Mouse (Mus musculus) gastrocnemius, adult 18-20 months (tissue): ENCODE data around the gene Pmel. TPM values are rescaled to one million over a fixed set of nuclear protein-coding genes. Genes with fewer than 3 reads are reported as not detected.
A peak's percentile ranks its signal among the peaks of the same experiment; 100 is the strongest.

Source experiments
- DNase-seq: peaks from one replicate; pipeline ENCODE4 v3.0.0; 2021; ENCODE audit warnings: low spot score
- long read RNA-seq, 2 experiments: library from polyadenylated mRNA; stranded (forward); transcript quantifications; one replicate each; pipeline ENCODE4 v2.0.0; 2021
- total RNA-seq, 2 experiments: library from RNA; stranded (reverse); gene quantifications; 2 replicates each; pipeline ENCODE4 v1.2.3; 2021

Pmel gene
- total RNA-seq = not detected
- long read RNA-seq, experiment 1 = 0 reads
- long read RNA-seq, experiment 2 = 0 reads

DNA sequence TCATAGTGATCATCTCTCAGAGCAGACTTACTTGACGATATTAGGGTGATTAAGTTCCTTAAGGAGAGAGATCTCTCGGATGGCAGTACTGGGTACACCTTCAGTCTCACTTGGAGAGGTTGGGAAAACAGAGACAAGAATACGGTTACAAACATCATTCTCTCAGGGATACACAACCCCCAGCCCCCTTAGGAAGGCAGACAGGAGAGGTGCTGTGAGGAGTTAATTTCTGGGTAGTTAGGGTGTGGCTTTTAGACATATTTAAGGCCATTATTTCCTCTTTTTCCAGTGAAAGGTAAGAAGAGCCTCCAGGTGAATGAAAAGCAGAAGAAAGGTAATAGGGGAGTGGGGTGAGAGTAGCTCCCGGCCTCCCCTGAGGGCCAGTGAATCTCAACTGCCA is at the start of gene Pmel:
Gene Pmel (plus strand): TSS at position 301 of the 400 bp plus-strand sequence.
- DNase-seq = no peak

DNA sequence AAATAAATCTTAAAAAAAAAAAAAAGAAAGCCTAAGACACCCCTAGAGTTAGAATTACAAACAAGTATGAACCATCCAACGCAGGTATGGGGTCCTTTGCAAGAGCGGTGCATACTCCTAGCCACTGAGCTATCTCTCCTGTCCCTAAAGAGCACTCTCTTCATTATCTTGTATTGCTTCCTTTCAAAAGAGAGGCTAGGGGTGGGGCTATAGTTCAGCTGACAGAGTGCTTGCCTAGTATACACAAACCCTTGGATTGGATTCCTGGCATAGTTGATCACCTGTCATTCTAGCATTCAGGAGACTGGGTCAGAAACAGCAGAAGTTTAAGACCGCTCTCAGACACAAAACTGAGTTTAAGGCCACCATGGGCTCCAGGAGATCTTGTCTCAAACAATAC is 48.7 kb upstream of the Pmel start:
- DNase-seq = no peak

DNA sequence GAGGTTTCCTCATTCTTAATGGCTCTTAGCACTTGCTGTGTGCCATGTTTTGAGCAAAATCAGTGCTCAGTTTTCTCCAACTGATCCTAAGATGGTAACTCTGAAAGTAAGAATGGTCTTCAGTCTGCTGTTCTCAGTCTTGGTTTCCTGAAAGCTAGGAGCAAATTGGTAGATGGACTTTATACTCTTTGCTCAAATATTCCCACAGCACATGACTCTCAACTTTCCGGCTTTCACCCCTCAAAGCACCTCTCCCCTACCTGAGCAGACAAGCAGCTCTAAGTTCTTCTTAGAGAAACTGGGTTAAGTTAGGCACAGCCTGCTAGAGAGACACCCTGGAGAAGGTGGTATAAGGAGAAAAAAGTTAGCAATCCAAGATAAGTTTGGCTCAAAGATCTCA is 47.3 kb upstream of the Pmel start:
- DNase-seq = no peak

DNA sequence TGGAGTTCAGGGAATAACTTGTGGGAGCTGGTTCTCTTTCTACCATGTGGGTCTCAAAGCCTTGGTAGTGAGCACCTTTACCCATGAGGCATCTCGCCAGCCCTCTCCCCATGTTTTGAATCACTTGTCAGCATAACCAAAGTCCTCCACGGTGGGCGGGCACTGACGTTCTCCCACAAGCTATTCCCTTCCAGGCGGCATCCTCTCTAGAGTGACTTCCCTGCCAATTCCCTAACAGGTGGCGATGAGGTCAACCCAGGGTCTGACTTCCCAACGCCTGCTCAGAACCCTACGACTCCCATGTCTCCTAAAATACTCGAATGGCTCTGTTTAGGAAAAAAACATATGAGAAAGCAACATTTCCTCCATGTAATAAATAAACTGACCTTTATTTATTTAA is 46.2 kb upstream of the Pmel start:
- DNase-seq = no peak

DNA sequence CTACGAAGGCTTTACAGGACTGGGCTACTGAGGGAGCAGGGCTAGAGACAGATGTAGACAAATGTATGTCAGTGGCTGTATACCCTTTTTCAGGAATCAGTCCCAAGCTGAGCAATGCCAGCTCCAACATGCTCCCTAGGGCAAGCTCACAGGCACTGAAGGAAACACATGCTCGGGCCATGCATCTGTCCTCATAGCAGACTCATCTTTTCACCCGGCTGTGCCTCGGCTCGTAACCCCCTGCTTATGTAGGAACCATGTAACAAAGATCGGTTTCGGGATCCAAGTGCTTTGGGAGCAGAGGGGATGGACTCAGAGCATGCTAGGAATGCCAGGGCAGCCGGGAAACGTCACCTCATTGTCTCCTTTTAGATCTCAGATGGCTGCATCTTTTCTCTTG is 44.5 kb upstream of the Pmel start:
- DNase-seq = no peak

DNA sequence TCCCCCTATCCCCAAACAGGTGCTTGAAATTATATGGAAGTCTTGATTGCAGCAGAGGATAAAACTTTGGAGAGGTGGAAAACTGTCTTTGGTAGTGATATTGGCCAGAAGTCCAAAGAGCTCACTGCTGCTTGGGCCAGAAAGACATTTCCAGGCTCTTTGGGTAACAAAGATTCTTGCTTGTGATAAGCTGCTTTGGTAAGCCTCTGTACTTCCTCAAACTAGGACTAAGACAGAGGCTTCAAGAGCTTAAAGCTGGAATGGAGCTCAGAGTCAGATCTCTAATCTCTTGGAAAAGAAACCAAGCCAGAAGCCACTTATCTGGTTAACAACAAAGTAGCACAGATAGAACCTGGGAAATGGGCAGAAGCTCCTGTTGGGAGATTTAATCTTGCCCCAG is 41.5 kb upstream of the Pmel start:
- no peak for DNase-seq

DNA sequence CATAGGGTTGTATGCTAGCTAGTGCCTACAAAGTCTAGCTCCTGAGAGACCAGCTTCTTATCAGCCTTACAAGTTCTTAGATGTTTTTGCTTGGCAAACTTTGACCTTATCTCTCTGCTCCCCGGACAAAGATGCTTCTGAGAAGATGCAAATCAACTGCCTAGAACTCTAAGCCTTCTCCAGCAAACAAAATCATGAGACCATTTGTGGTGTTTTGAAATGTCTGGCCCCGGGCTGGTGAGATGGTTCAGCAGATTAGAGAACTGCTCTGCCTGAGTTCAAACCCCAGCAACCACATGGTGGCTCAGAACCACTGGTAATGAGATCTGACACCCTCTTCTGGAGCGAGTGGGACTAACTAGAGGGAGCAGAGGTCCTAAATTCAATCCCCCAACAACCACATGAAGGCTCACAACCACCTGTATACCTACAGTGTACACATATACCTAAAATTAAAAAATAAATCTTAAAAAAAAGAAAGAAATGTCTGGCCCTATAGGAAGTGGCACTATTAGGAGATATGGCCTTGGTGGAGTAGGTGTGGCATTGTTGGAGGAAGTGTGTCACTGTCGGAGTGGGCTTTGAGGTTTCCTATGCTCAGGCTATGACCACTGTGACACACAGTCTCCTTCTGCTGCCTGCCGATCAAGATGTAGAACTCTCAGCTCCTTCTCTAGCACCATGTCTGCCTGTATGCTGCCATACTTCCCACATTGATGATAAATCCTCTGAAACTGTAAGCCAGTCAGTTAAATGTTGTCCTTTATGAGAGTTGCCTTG is 40.4 kb upstream of the Pmel start:
- no peak for DNase-seq

DNA sequence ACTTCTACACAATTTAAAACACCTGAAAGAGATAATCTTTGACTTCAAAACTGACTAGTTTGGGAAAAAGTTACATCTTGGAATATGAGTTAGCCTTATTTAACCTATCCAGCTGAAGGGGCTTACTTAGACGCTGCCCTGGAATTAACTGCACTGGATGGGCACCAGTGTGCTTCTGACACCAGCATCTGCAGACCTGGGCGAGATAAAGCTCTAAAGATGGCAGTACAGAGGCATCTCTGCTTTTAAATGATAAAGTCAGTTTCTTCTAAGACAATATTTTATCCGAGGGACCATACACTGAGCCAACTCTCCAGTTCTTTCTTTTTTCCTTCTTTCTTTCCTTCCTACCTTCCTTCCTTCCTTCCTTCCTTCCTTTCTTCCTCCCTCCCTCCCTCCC is 39.2 kb upstream of the Pmel start:
- no peak for DNase-seq

DNA sequence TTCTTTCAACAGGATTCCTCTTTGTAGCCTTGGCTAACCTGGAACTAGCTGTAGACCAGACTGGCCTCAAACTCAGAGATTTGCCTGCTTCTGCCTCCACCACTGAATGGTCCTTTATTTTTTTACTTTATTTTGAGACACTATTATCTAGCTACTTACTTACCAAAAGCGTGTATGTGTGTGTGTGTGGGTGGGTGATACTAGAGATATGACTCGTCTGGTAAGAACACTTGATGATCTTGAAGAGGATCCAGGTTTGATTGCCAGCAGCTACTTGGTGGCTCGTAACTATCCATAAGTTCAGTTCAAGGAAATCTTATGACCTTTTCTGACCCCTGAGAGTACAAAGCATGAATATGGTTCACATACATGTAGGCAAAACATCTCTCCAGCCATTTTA is 38.7 kb upstream of the Pmel start:
- DNase-seq = no peak

DNA sequence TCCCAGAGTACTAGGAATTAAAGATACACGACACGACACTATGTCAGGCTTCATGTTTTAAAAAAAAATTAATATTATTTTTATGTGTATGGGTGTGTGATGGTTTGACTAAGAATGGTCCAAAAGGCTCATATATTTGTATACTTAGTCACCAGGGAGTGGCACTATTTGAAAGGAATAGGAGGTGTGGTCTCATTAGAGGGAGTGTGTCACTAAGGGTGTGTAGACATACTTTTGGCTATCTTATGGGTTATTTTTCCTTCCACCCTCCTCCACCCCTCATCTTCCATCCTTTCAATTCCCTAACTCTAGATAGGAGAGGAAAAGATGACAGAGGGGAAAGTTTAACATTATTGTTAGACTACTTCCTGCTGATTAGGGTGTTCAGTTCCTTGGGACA is 38.2 kb upstream of the Pmel start:
- DNase-seq = no peak

DNA sequence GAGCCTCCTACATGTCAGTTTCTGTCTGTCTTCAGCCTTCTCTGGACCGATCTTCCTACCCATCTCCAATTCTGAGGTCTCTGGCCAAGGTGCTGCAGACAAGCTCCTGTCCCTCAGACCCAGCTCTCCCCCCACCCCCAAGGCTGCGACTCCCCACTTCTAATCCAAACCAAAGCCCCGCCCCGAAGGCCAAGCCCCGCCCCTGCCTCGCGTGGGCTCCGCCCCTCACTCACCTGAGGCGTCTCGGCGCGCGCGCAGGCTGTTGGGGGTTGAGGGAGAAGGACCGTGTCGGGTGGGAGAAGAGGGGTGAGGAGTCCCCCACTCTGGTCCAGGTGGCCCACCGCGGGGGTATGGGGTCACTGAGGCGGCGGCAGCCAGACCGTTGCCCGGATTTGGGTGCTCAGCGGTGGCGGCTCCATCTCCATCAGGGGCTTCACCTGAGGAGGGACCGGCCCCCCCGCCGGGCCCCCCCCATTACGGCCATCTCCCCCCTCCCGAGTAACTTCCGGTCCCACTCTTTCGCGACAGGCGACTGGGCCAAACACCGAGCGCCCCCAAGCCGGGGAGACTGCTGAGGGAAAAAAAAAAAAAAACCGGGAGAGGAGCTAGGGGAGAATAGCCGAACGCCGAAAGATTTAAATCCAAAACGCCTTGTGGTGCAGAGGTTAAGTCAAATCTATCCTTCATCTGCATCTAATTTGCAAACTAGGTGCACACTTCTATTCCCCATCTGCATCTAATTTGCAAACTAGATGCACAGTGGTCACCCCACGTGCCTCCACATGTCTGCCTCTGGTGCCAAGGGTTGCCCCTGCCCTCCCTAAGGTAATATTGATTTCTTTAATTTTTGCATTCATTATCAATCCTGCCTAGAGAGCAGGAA is 35.0 kb upstream of the Pmel start:
- peak; percentile 11 for DNase-seq

DNA sequence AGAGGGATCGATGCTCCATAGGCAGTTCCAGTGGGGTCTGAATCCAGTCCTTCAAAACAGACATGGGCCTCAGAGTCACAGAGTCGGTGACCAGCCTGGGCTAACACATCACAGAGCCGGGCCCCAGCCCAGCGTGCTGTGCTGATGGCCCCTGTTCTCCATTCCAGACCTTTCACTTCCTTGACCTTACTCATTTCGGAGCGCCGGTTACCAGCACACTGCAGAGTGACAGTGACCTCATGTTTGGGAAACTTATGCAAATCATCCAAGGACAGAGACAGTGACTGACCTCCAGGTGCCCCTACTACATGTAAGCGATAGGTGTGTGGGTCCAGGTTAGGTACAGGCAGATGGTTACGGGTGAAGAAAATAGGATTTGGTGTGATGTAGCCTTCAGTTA is 32.8 kb upstream of the Pmel start:
- no peak for DNase-seq

DNA sequence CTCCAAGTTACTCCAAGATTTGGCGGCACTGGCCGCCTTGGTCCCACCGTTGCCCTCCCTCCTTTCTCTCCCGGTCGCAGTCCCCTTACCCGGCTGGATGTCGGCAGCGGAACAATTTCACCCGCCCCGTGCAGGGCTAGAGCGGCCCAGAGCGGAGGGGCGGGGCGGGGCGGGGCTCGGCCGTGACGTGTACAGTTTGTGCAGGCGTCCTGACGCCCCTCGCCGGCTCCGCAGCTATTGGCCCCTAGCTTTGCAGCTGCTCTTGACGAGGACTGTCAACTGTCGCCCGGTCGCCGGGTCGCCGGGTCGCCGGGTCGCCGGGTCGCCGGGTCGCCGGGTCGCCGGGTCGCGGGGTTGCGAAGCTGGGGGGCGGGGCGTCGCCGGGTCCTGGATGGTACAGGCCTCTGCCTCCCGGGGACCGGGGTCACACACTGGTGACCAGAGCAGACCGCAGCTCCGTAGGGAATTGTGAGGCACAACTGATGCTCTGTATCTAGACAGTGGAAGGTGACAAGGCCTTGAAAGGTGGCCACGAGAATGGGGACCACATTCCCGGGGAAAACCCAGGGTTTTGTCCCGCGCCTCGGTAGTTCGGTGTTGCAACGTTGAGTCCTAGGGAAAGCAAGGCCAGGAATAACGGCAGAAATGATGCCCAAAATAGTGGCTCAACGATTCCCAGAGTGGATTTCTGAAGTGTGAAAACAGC is 30.1 kb upstream of the Pmel start, which contains the start of gene Suox:
Gene Suox (minus strand): TSS at position 311 of the 706 bp plus-strand sequence.
- peak; percentile 88 for DNase-seq

DNA sequence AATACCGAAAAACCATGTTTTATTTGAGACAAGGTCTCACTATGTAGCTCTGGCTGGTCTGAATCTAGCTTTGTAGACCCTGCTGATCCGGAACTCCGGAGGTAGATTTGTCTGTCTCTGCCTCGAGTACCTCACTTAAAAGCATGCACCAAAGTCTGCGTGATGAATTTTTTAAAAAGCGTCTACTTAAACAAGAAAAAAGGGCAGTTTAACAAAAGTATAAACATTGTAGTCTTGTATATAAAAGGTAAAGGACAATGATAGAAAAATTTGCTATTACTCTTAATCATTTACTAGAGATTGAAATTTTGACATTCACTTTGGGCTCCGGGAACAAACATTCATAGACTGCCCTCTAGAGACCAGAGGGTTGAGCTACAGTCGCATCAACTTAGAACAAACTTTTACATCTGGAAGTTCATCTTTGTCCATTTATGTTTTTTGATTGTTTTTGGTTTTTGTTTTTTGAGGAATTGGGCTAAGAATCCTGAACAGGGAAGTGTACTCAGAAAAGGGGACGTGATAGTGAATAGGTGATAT is 29.5 kb upstream of the Pmel start:
- peak; percentile 31 for DNase-seq

DNA sequence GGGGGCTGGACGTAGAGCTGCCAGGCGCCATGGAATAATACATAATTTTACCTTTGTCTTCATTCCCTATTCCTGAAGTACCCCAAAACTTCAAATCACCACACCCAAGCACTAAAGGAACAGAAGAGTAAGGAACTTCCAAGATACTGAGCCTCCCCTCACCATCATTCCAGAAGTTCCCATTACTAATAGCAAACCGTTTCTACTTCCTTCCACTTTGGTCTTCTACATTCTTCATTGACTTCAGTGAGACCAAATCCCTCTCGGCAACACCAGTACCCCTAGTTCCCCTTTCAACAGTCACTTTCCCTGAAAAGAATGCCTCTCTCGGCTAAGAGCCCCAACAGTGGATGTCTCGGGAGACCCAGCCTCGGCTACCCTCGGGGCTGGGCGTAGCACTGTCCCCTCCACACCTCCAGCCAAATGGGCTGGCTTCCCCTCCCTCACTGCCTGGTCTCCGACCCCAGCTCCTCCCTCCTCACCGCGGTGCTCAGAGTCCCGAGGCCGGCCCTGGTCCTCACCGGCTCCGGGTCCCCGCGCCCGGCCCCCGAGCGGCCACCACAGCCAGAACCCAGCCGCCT is 8.5 kb upstream of the Pmel start:
- no peak for DNase-seq

DNA sequence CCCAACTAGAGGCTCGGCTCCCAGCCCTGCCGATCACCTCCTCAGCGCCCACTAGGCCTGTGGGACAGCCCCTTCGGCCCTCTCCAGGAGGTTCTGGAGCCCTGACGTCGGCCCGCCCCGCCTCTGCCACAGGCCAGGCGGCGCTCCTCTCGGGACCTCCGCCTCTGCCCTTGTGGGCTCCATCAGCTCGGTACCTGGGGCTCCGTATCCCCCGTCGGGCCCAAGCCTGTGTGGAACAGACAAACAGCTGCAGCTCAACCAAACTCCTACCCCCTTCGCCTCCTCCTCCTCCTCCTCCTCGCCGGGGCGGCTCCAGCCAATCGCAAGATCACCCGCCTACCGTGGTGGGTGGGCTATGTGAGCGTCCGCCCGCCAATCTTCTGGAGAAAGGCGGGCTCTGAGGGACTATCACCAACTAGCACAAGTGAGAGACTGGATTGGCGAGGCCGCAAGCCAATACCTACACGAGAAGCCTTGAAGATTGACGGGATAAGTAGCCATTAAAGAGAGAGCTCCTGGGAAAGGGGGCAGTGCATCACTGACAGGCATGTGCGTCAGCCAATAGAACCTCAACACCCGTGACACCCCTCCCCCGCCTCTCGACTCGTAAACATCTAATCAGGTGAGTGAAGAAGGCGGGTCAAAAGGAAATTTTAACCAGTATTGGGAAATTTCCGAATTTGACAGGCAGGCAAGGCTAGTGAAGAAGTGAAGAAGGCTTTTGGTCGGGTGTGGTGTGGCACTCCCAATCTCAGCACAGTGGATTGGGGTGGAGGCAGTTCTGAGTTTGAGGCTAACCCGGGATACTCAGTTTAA is 7.8 kb upstream of the Pmel start, which contains the start of gene Rab5b:
Gene Rab5b (minus strand): TSS at position 273 of the 816 bp plus-strand sequence.
- DNase-seq = peak; percentile 99

DNA sequence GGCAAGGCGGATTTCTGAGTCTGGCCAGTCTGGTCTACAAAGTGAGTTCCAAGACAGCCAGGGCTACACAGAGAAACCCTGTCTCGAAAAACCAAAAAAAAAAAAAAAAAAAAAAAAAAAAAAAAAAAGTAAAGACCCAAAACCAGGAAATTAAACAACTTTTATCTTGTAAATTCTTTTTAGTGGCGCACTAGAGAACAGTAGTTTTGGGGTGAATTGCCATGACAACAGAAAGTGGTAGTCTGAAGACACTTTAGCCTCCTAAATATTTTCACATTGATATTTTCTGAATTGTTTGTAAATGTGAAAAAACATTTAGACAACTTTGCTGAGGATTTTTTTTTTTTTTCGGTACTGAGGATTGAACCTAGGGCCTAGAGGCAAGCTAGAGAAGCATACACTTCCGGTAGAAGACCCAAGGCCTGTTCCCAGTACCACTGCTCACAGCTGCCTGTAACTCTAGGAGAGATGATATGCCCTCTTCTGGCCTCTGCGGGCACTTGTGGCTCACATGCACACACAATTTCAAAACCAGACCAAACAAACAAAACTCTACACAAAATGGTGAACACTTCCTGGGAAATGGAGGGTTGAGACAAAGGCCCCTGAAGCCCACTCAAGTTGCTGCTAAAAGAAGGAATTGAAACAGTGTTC is 6.8 kb upstream of the Pmel start:
- DNase-seq = no peak

DNA sequence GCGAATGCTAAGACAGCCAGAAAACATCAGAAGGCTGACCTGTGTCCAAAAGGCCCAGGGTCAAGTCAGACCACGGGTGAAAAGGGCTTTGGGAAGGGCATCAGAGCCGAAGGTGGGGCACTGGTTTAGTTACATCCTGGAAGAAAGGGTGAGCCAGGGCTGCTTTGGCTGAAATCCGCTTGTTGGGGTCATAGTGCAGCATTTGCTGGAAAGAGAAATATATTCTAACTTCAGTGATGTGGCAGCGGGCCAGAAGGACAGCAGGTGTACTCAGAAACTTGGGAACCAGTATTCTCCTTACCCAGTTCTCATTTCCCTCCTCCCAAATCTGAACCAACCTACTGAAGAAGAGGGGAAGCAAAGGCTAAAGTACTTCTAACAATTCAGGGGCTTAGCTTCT is 5.0 kb upstream of the Pmel start:
- DNase-seq = no peak

DNA sequence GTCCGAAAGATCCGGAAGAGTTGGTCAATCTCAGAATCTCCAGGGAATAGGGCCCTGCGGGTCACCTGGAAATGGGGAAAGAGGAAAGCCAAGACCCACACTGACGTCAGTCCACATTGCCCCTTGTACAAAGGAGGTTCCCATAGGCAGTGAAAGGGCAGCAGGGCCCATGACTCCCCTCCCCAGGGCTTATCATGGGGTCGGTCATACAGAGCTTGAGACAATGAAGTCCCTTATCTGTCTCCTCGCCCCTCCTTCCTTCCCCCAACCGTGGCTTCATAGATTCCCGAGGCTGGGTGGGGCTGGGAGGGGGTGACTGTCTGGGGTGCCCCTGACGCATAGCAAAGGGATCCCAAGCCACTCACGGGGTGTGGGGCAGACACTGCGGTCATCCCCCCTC is 4.4 kb upstream of the Pmel start:
- no peak for DNase-seq

DNA sequence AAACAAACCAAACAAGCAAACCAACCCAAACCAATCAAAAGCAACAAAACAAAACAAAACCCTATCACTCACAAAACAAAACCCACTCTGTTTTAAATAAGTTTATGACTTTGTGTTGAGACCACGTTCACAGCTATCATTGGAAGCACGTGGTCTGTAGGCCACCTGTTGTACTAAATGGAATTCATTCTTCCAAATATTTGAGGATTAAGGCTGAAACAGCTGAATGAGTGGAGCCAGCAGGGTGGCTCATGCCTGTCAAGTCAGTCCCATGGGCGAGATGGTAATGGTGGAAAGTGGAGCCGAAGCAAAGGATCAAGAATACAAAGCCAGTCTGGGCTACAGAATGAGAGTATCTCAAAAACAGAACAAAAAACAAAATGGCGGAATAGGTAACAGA is 3.3 kb upstream of the Pmel start:
- DNase-seq = no peak
